Mouse (Mus musculus): ENCODE data around the gene Gnat1. TPM values are rescaled to one million over a fixed set of nuclear protein-coding genes. Genes with fewer than 3 reads are reported as not detected.

The Gnat1 gene
- polyA plus RNA-seq (2017; shearing (Covaris generic)): 9.1 TPM

GRCm38 (mm10) chr9:107679501-107679900, at the start of gene Gnat1:
Gene Gnat1 (minus strand): TSS chr9:107679712.

GRCm38 (mm10) chr9:107709697-107710483, 30.4 kb upstream of the Gnat1 start, which contains the start of gene Sema3f:
Gene Sema3f (minus strand): TSS chr9:107710475.

GRCm38 (mm10) chr9:107669480-107669945, 10.0 kb downstream of the Gnat1 start, which contains the start of gene Slc38a3:
Gene Slc38a3 (minus strand): TSS chr9:107669530.

GRCm38 (mm10) chr9:107635279-107636028, 44.1 kb downstream of the Gnat1 start, which contains the start of gene Gnai2:
Gene Gnai2 (minus strand): TSS chr9:107635367.

Other genes starting within 250 kb of the Gnat1 start
- 55.2 TPM for gene Tmem115, start 145.8 kb downstream of the Gnat1 start, polyA plus RNA-seq (2017; shearing (Covaris generic))
- gene Cyb561d2, start 137.5 kb downstream of the Gnat1 start, polyA plus RNA-seq (2017; shearing (Covaris generic)): 27.9 TPM
- 47.6 TPM for gene Nprl2, start 137.5 kb downstream of the Gnat1 start, polyA plus RNA-seq (2017; shearing (Covaris generic))
- gene Zmynd10, start 132.4 kb downstream of the Gnat1 start, polyA plus RNA-seq (2017; shearing (Covaris generic)): 3.1 TPM
- gene Rassf1, start 128.2 kb downstream of the Gnat1 start, polyA plus RNA-seq (2017; shearing (Covaris generic)): 165 TPM
- 39.7 TPM for gene Tusc2, start 116.5 kb downstream of the Gnat1 start, polyA plus RNA-seq (2017; shearing (Covaris generic))
- 3.9 TPM for gene Hyal2, start 111.8 kb downstream of the Gnat1 start, polyA plus RNA-seq (2017; shearing (Covaris generic))
- gene Hyal1, start 102.8 kb downstream of the Gnat1 start, polyA plus RNA-seq (2017; shearing (Covaris generic)): 1.8 TPM
- 11.1 TPM for gene Naa80, start 100.8 kb downstream of the Gnat1 start, polyA plus RNA-seq (2017; shearing (Covaris generic))
- 0.35 TPM for gene Hyal3, start 98.9 kb downstream of the Gnat1 start, polyA plus RNA-seq (2017; shearing (Covaris generic))
- gene Ifrd2, start 92.1 kb downstream of the Gnat1 start, polyA plus RNA-seq (2017; shearing (Covaris generic)): 17.4 TPM
- gene Sema3b, start 70.5 kb downstream of the Gnat1 start, polyA plus RNA-seq (2017; shearing (Covaris generic)): not detected
- 638 TPM for gene Gnai2, start 44.3 kb downstream of the Gnat1 start, polyA plus RNA-seq (2017; shearing (Covaris generic))
- gene Slc38a3, start 10.2 kb downstream of the Gnat1 start, polyA plus RNA-seq (2017; shearing (Covaris generic)): 1.6 TPM
- gene Sema3f, start 30.8 kb upstream of the Gnat1 start, polyA plus RNA-seq (2017; shearing (Covaris generic)): 0.22 TPM
- gene Rbm5, start 91.3 kb upstream of the Gnat1 start, polyA plus RNA-seq (2017; shearing (Covaris generic)): 306 TPM
- gene Rbm6, start 193.5 kb upstream of the Gnat1 start, polyA plus RNA-seq (2017; shearing (Covaris generic)): 110 TPM
- 19.9 TPM for gene Mon1a, start 208.4 kb upstream of the Gnat1 start, polyA plus RNA-seq (2017; shearing (Covaris generic))
- gene Mst1r, start 227.2 kb upstream of the Gnat1 start, polyA plus RNA-seq (2017; shearing (Covaris generic)): not detected
- gene Actl11, start 248.8 kb upstream of the Gnat1 start, polyA plus RNA-seq (2017; shearing (Covaris generic)): not detected

Measured in effector memory CD4-positive, alpha-beta T cell, adult 5 months (primary cell).